Mouse (Mus musculus) small intestine, adult 2 months (tissue): ENCODE results near the gene Armc2.

Experiments used
- CTCF ChIP-seq: fragments of 200-500 bp; IDR thresholded peaks from 2 replicates; pipeline ENCODE4 v1.5.1; 2012; ENCODE audit warnings: low read depth, mild to moderate bottlenecking, control low read depth, inconsistent platforms, low read length, moderate library complexity, mixed read lengths; ENCODE audit not compliant: insufficient replicate concordance, insufficient read length; ENCODE audit errors: extremely low read depth
- POLR2A ChIP-seq: fragments of 200-500 bp; IDR thresholded peaks from 2 replicates; pipeline ENCODE4 v1.6.1; 2012; ENCODE audit warnings: low read depth, mild to moderate bottlenecking, control low read depth, inconsistent platforms, low read length, moderate library complexity

DNA sequence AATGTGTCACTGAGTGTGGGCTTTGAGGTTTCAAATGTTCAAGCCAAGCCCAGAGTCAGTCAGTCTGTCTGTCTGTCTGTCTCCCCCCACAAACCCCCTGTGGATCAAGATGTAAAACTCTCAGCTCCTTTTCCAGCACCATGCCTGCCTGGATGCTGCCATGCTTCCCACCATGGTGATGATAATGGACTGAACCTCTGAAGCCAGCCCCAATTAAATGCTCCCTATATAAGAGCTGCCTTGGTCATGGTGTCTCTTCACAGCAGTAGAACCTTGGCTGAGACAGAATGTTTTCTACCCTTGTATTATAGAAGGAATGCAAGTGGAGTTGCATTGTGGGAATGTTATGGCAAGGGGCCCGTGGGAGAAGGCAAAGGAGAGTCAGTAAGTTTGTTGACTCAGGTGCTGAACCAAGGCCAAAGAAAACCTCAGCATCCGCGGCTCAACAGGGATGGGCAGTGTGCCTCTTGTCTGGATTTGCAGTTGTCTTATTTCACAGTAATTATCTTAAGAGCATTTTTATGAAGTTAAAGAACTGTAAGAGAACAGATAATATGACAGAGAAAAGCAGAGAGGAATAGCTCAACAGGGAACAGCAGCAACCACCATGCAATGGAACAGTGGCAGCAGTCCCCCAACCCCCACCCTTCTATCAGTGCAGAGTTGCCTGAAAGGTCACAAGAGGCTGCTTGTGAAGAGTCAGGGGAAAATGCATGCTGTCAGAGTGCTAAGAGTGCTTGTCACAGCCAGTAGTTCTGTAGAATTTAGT is 152.0 kb downstream of the Armc2 start:
- TF ChIP-seq CTCF (no peak), POLR2A (no peak)
